Mouse (Mus musculus): ENCODE results near the gene Zfp729b.

Gene Zfp729b

GRCm38 (mm10) chr13:67609066-67609876 lies at the start of gene Zfp729b:
Gene Zfp729b, minus strand, starts transcription at chr13:67609707.
- peak; percentile 71 for DNase-seq (ENCODE audit: low spot score)

DNA sequence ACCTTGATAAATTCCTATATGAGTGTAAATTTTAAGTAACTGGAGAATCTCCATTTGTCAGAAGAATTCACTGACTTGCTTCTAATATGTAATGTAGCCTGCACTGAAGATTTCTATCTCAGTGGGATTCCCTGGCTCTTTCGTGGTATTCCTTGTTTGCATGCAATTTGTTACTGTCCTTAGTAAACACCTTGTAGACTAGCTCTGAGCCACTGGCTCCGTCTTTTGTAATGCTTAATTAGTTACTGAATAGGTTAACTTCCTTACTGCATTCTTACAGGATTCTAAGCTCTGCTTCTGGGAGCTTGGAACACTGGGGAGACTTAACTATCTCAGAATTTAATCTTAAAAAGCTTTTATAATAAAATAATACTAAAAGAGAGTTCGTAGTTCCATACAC lies 43.0 kb upstream of the Zfp729b start:
- no peak for DNase-seq (ENCODE audit: low spot score)

DNA sequence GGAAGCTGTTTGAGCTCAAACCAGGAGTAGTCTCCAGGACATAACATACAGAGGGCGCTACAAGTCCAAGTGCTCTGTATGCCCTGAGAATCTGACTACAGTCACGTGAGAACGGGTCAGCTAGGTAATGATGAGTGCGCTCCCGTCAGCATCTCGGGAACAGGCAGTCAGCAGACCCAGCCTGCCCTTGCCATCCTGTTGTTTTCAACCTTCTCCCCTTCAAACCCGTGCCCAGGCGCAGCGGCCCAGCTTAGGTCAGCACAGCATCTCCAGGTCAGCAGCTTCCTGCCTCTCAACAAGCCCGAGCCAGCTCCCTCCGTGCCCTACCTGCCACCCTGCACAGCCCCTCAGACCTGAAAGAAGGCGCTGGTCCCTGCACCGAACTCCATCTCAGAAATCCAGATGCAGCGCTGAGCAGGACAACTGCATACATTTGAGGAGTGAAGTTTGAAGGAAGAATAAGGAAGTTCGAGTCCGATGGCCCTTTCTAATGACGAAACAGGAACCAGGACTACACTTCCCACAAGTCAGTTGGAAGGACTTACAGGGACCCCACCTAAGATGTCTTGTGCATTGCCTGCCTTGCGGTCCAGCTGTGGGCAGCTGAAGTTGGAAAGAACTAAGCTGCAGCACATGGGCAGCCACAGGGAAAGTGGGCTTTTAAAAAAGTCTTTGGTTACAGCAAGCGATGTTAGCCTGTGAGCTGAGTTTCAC lies 27.9 kb upstream of the Zfp729b start, which contains the start of the genes Gm49345 and Zfp729a:
Gene Gm49345, minus strand, starts transcription at position 476 of the 714 bp plus-strand sequence.
Gene Zfp729a, minus strand, starts transcription at position 498 of the 714 bp plus-strand sequence.
- DNase-seq (ENCODE audit: low spot score), result peak; percentile 55

DNA sequence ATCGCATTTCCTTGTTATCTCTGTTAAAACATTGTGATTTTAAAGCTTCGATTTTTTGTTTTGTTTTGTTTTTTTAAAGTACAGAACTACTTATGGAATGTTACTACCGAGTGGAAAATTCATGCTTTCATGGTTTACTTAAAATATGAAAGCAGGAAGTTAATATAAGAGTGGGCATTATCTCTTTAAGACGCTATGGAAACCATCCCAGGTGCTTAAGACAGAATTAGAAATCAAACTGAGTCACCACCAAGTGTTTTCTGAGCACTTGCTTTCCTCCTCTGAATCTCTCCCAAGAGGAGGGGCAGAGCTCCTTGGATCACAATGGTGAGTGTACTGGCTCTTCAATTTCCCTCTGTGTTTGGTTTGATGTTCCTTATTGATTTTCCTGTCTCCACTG lies 601 bp upstream of the Zfp729b start:
- DNase-seq (ENCODE audit: low spot score), result no peak

- DNase-seq (ENCODE audit: low spot score), result no peak
Observed at GRCm38 (mm10) chr13:67572591-67573189, 36.8 kb downstream of the Zfp729b start.

DNA sequence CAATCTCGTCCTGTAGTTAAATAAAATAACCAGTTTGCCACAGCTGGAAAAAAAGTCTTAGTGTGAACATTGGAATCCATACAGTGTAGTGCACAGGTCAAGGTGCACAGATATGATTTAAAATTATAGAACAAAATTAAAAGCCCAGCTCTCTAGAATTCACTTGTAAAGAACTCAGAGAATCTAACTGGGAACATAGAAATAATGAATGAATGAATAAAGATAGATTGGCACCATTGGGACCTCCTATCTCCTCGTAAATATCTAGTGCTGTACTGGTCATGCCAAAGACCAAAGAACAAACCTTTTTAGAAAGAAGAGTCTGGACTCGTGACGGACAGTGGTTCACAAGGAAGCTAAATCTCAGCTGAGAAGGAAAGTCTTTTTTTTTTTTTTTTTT lies 55.8 kb downstream of the Zfp729b start, which contains the start of gene Zfp748:
Gene Zfp748, minus strand, starts transcription at position 101 of the 400 bp plus-strand sequence.
- DNase-seq (ENCODE audit: low spot score), result no peak

GRCm38 (mm10) chr13:67552505-67553346 lies 56.8 kb downstream of the Zfp729b start:
- DNase-seq (ENCODE audit: low spot score), result peak; percentile 65

DNA sequence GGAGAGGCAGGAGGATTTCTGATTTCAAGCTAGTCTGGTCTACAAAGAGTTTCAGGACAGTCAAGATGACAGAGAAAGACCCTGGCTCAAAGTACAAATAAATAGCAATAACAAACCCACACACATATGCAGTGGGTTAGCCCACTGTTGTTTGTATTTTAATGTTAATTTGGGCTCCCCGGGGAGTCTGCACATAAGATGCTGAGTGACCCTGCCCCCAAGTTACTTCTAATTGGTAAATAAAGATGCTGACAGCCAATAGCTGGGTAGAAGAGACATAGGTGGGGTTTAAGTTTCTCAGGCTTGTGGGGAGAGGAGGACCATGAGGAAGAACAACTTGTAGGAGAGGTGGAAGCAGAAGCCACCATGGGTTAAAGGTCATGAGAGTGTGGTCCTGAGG lies 63.6 kb downstream of the Zfp729b start:
- no peak for DNase-seq (ENCODE audit: low spot score)
